Mouse (Mus musculus): ENCODE data around the gene Thbs4.

GRCm38 (mm10) chr13:92759096-92759495, 35.5 kb downstream of the Thbs4 start:
- TF ChIP-seq CTCF (IDR thresholded peaks at IDR 0.05; ENCODE audit: insufficient read depth, low read depth, low read length) (no peak), POLR2A (IDR thresholded peaks at IDR 0.05; ENCODE audit: insufficient read depth, low read depth, low read length) (no peak)

Data from olfactory bulb, adult 2 months (tissue).